Mouse (Mus musculus): ENCODE measurements around the gene Etfrf1. TPM values are rescaled to one million over a fixed set of nuclear protein-coding genes. Genes with fewer than 3 reads are reported as not detected.
A peak's percentile ranks its signal among the peaks of the same experiment; 100 is the strongest.

Etfrf1 gene
- polyA plus RNA-seq (2012; rRNA removed), result 5.1 and 5.3 TPM in 2 replicates

DNA sequence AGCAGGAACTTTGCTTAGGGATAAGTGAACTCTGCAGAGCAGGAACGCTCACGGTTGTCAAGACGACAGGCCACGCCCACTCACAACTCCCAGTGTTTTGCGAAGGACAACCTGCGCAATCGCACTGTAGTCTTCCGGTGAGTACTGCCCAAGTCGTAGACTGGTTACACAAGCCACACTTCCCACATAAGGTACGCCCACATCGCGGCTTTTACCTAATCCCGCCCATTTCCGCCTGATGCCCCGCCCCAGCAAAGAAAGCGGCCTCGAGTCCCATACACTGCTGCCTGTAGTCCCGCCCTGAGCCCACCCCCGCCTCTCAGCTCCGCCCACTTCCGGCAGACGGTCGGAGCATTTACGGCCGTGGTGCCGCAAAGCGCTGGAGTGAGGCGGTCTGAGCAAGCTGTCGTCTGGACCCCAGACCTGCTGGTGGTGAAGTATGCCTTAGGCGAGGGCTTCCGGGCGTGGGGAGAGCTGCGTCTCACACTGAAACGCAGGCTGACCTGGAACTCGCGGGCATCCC is at the start of gene Etfrf1, which contains the start of gene Casc1:
Etfrf1 (plus strand) TSS at position 319 of the 523 bp plus-strand sequence.
Casc1 (minus strand) TSS at position 190 of the 523 bp plus-strand sequence.
- Histone ChIP-seq H3K36me3 (ENCODE audit: control insufficient read depth, insufficient read depth, low read length) (0 out of 2 replicates have a peak, but pooled peaks cover under 1% of the 10 kb centered on the region), H3K4me3 (ENCODE audit: control insufficient read depth, insufficient read depth, low read length) (peak within 1 kb of the TSS; percentile 78), H3K27ac (ENCODE audit: control insufficient read depth, insufficient read depth, low read length) (peak within 1 kb of the TSS; percentile 64), H3K27me3 (ENCODE audit: control insufficient read depth, insufficient read depth, low read length) (no peaks in the 10 kb centered on the region), H3K4me1 (replicated peaks; ENCODE audit: control insufficient read depth, insufficient read depth, low read length) (0 out of 2 replicates have a peak, but pooled peaks cover 2% of the 10 kb centered on the region)
- TF ChIP-seq POLR2A (IDR thresholded peaks at IDR 0.05; ENCODE audit: control insufficient read depth, extremely low read depth, insufficient read depth, low read length, poor library complexity), result peak; percentile 90
- TF ChIP-seq CTCF (IDR thresholded peaks at IDR 0.05; ENCODE audit: borderline replicate concordance, control insufficient read depth, extremely low read depth, insufficient read depth, low read length, poor library complexity), result 0 out of 2 replicates have a peak, but pooled peaks have one; percentile 24
- under 1% methylated on average over 36 of the region's 36 CpGs for WGBS
- DNase-seq, result peak; percentile 98

DNA sequence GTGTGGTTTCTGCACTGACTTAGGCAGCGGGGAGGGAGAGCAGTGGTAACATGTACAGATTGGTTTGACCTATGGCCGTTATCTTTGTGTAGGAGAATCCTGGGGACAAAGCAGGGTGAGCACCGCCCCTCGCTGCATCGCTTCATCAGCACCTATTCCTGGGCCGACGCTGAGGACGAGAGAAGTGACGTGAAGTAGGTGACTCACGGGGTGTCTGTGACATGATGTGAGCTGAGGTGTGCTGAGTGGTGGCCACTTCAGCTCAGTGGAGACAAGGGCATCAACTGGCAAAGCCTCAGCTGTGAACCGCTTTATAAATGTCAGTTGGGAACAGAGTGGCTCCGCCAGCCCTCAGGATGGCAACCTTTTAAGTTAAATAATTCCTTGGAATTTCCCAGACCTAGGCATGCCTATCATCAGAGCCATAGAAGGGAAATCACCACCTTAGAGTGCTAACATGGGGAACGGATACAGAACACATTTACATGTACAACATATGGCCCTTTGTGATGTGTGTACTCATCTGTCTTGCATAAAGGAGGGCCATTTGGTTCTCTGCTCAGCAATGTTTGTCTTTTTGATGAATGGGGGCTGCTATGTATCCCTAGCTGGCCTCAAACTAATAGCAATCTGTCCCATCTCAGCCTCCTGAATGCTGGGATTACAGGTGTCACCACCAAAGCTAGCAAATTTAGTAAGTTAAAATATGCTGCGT is 38.9 kb upstream of the Etfrf1 start:
- Histone ChIP-seq H3K27ac (ENCODE audit: control insufficient read depth, insufficient read depth, low read length) (no peak overlapping the region), H3K4me1 (replicated peaks; ENCODE audit: control insufficient read depth, insufficient read depth, low read length) (no peaks in the 10 kb centered on the region), H3K4me3 (ENCODE audit: control insufficient read depth, insufficient read depth, low read length) (no peak overlapping the region), H3K27me3 (ENCODE audit: control insufficient read depth, insufficient read depth, low read length) (no peaks in the 10 kb centered on the region), H3K36me3 (ENCODE audit: control insufficient read depth, insufficient read depth, low read length) (peaks cover 67% of the 10 kb centered on the region)
- no peak for TF ChIP-seq CTCF (IDR thresholded peaks at IDR 0.05; ENCODE audit: borderline replicate concordance, control insufficient read depth, extremely low read depth, insufficient read depth, low read length, poor library complexity)
- no peak for TF ChIP-seq POLR2A (IDR thresholded peaks at IDR 0.05; ENCODE audit: control insufficient read depth, extremely low read depth, insufficient read depth, low read length, poor library complexity)
- no peak for DNase-seq
- 96% methylated on average over 14 of the region's 14 CpGs for WGBS

DNA sequence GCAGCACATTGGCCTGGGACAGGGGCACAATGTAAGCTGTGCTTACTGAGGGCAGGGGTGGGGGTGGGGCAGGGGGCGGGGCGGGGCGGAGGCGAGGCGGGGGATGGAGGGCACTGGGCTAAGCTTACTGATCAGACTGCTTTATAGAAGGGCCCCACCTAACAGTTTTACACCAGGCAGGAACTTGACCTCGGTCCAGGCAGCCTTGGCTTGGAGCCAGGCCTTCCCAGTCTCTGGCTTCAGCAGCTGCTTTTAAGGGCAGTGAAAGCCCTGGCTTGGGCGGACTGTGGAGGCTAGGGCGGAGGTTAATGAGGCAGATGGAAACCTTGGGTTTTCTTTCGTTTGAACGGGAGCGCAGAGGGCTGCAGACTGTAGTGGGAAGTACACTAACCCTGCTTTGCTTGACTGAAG is 37.1 kb upstream of the Etfrf1 start:
- H3K27ac ChIP-seq (ENCODE audit: control insufficient read depth, insufficient read depth, low read length), result no peak overlapping the region
- H3K4me1 ChIP-seq (replicated peaks; ENCODE audit: control insufficient read depth, insufficient read depth, low read length), result no peaks in the 10 kb centered on the region

DNA sequence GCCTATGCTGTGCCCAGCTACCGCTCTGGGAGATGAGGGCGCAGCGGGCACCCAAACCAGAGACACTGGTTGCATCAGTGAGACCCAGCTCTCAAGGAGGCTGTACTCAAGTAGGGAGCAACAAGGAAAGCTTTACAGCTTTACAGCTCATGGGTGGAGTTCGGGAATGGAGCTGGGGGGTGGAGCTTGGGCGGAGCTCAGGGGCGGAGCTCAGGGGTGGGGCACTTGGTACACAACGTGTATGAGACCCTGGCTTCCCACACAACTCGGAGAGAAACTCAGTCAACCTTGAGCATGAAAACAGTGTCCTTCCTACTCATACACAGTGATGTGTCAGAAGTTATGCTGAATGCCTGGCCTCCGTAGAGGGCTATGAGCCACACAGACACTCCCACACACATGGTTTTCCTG is 35.4 kb upstream of the Etfrf1 start:
- H3K27ac ChIP-seq (ENCODE audit: control insufficient read depth, insufficient read depth, low read length), result no peak overlapping the region
- peaks cover 46% of the 10 kb centered on the region for H3K36me3 ChIP-seq (ENCODE audit: control insufficient read depth, insufficient read depth, low read length)
- no peaks in the 10 kb centered on the region for H3K4me1 ChIP-seq (replicated peaks; ENCODE audit: control insufficient read depth, insufficient read depth, low read length)
- TF ChIP-seq CTCF (IDR thresholded peaks at IDR 0.05; ENCODE audit: borderline replicate concordance, control insufficient read depth, extremely low read depth, insufficient read depth, low read length, poor library complexity), result no peak
- 92% methylated on average over 9 of the region's 9 CpGs for WGBS
- no peaks in the 10 kb centered on the region for H3K27me3 ChIP-seq (ENCODE audit: control insufficient read depth, insufficient read depth, low read length)
- H3K4me3 ChIP-seq (ENCODE audit: control insufficient read depth, insufficient read depth, low read length), result no peak overlapping the region
- no peak for DNase-seq

More for the DNA sequence above, 37.1 kb upstream of the Etfrf1 start:
- H3K27me3 ChIP-seq (ENCODE audit: control insufficient read depth, insufficient read depth, low read length), result no peaks in the 10 kb centered on the region
- TF ChIP-seq CTCF (IDR thresholded peaks at IDR 0.05; ENCODE audit: borderline replicate concordance, control insufficient read depth, extremely low read depth, insufficient read depth, low read length, poor library complexity) (no peak), POLR2A (IDR thresholded peaks at IDR 0.05; ENCODE audit: control insufficient read depth, extremely low read depth, insufficient read depth, low read length, poor library complexity) (no peak)
- 95% methylated on average over 11 of the region's 11 CpGs for WGBS
- no peak for DNase-seq
- no peak overlapping the region for H3K4me3 ChIP-seq (ENCODE audit: control insufficient read depth, insufficient read depth, low read length)
- peaks cover 58% of the 10 kb centered on the region for H3K36me3 ChIP-seq (ENCODE audit: control insufficient read depth, insufficient read depth, low read length)

DNA sequence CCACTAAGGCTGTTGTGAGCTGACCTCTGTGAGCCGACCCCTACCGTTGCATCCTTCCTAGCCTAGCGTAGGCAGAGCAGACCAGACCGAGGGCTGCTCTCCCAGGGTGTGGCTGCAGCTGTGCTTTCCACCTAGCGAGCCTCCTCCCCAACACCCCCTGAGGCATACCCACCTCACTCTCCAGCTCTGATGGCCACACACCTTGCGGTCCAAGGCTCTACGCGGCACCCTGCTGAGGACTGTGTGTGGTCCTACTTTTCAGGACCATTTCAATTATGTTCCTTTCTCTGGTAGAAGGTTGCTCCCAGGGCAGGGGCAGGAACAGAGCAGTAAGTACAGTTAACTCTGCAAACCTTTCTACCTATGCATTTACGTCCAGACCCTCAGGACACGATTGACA is 34.5 kb upstream of the Etfrf1 start:
- Histone ChIP-seq H3K27me3 (ENCODE audit: control insufficient read depth, insufficient read depth, low read length) (no peaks in the 10 kb centered on the region), H3K4me1 (replicated peaks; ENCODE audit: control insufficient read depth, insufficient read depth, low read length) (no peaks in the 10 kb centered on the region), H3K36me3 (ENCODE audit: control insufficient read depth, insufficient read depth, low read length) (peaks cover 38% of the 10 kb centered on the region), H3K27ac (ENCODE audit: control insufficient read depth, insufficient read depth, low read length) (no peak overlapping the region), H3K4me3 (ENCODE audit: control insufficient read depth, insufficient read depth, low read length) (no peak overlapping the region)
- WGBS, result 94% methylated on average over 10 of the region's 10 CpGs
- TF ChIP-seq POLR2A (IDR thresholded peaks at IDR 0.05; ENCODE audit: control insufficient read depth, extremely low read depth, insufficient read depth, low read length, poor library complexity) (no peak), CTCF (IDR thresholded peaks at IDR 0.05; ENCODE audit: borderline replicate concordance, control insufficient read depth, extremely low read depth, insufficient read depth, low read length, poor library complexity) (no peak)
- DNase-seq, result no peak

DNA sequence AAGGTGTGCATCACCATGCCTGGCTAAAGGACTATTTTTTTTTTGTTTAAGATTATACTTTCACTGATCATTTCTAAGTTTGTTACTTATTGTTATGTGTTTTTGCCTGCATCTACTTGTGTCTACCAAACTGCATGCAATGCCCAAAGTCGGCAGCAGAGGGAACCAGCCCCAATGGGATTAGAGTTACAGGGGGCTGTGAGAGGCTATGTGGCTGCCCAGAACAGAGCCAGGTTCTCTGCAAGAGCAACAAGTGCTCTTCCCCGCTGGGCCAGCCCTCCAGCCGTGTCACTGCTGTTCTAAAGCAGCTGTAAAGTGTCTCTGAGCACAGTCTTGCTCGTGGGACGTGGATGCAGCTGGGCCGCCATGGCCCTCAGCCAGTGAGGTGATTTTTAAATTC is 31.3 kb upstream of the Etfrf1 start:
- WGBS, result 49% methylated on average over 6 of the region's 6 CpGs
- TF ChIP-seq CTCF (IDR thresholded peaks at IDR 0.05; ENCODE audit: borderline replicate concordance, control insufficient read depth, extremely low read depth, insufficient read depth, low read length, poor library complexity), result 0 out of 2 replicates have a peak, but pooled peaks have one; percentile 66
- no peak for TF ChIP-seq POLR2A (IDR thresholded peaks at IDR 0.05; ENCODE audit: control insufficient read depth, extremely low read depth, insufficient read depth, low read length, poor library complexity)
- Histone ChIP-seq H3K27me3 (ENCODE audit: control insufficient read depth, insufficient read depth, low read length) (no peaks in the 10 kb centered on the region), H3K36me3 (ENCODE audit: control insufficient read depth, insufficient read depth, low read length) (peaks cover 9% of the 10 kb centered on the region), H3K4me1 (replicated peaks; ENCODE audit: control insufficient read depth, insufficient read depth, low read length) (peaks cover 2% of the 10 kb centered on the region; the same call in 1 of the 2 replicates), H3K27ac (ENCODE audit: control insufficient read depth, insufficient read depth, low read length) (no peak overlapping the region), H3K4me3 (ENCODE audit: control insufficient read depth, insufficient read depth, low read length) (no peak overlapping the region)
- DNase-seq, result peak; percentile 84
